Mouse (Mus musculus): ENCODE measurements around the gene Rara. TPM values are rescaled to one million over a fixed set of nuclear protein-coding genes. Genes with fewer than 3 reads are reported as not detected.
"Not testable (repeated sequence)": the region's sequence is repeated elsewhere in the genome, so short reads cannot be mapped to it uniquely, and the experiment has no call there.

Rara gene
- polyA plus RNA-seq, 1 experiment from 2014 or later = 49.8 TPM

GRCm38 (mm10) chr11:98922851-98923711, 4.5 kb upstream of the Rara start:
- peaks cover 26% of the 10 kb centered on the region for H3K36me3 ChIP-seq
- H3K4me3 ChIP-seq, H3K9me3 ChIP-seq, H3K9ac ChIP-seq, H3K27me3 ChIP-seq: not testable (repeated sequence)
- H3K4me2 ChIP-seq (replicated peaks) = peak overlapping the region; percentile 49
- ATAC-seq (ENCODE audit: low FRiP score, low read depth) = peak; percentile 72
- peak overlapping the region; percentile 94 for H3K27ac ChIP-seq
- WGBS = 11% methylated on average over 16 of the region's 16 CpGs
- peaks cover 68% of the 10 kb centered on the region for H3K4me1 ChIP-seq

- Histone ChIP-seq H3K9ac (no peak overlapping the region), H3K36me3 (peaks cover 10% of the 10 kb centered on the region), H3K27me3 (no peaks in the 10 kb centered on the region), H3K27ac (peak overlapping the region; percentile 94), H3K9me3 (no peaks in the 10 kb centered on the region), H3K4me1 (peaks cover 78% of the 10 kb centered on the region), H3K4me2 (replicated peaks) (peak overlapping the region; percentile 58), H3K4me3 (no peak overlapping the region)
- 16% methylated on average over 5 of the region's 5 CpGs for WGBS
- no peak for ATAC-seq (ENCODE audit: low FRiP score, low read depth)
Measured at GRCm38 (mm10) chr11:98924633-98925175, 2.9 kb upstream of the Rara start.

GRCm38 (mm10) chr11:98925265-98925721, 2.3 kb upstream of the Rara start:
- 3% methylated on average over 10 of the region's 10 CpGs for WGBS
- H3K36me3 ChIP-seq = peaks cover 6% of the 10 kb centered on the region
- H3K9ac ChIP-seq = peak overlapping the region; percentile 50; the same call in 1 of the 2 replicates
- H3K27me3 ChIP-seq = no peaks in the 10 kb centered on the region
- peak overlapping the region; percentile 9; the same call in 1 of the 2 replicates for H3K4me3 ChIP-seq
- H3K4me2 ChIP-seq (replicated peaks) = peak overlapping the region; percentile 58
- ATAC-seq (ENCODE audit: low FRiP score, low read depth) = peak; percentile 21; the same call in 1 of the 2 replicates
- H3K9me3 ChIP-seq = no peaks in the 10 kb centered on the region
- H3K4me1 ChIP-seq = peaks cover 84% of the 10 kb centered on the region
- H3K27ac ChIP-seq = peak overlapping the region; percentile 94

- H3K4me3 ChIP-seq = peak overlapping the region; percentile 9; the same call in 1 of the 2 replicates
- H3K36me3 ChIP-seq = peaks cover 4% of the 10 kb centered on the region
- no peaks in the 10 kb centered on the region for H3K27me3 ChIP-seq
- H3K9me3 ChIP-seq = no peaks in the 10 kb centered on the region
- peak overlapping the region; percentile 50 for H3K9ac ChIP-seq
- H3K27ac ChIP-seq = peak overlapping the region; percentile 94
- WGBS = 3% methylated on average over 12 of the region's 12 CpGs
- peaks cover 90% of the 10 kb centered on the region for H3K4me1 ChIP-seq
- H3K4me2 ChIP-seq (replicated peaks) = peak overlapping the region; percentile 58
- peak; percentile 43 for ATAC-seq (ENCODE audit: low FRiP score, low read depth)
Measured at GRCm38 (mm10) chr11:98925868-98926311, 1.7 kb upstream of the Rara start.

GRCm38 (mm10) chr11:98926553-98926952, 1.1 kb upstream of the Rara start:
- H3K36me3 ChIP-seq = no peaks in the 10 kb centered on the region
- no peaks in the 10 kb centered on the region for H3K27me3 ChIP-seq
- H3K9ac ChIP-seq = peak overlapping the region; percentile 50
- peak overlapping the region; percentile 94 for H3K27ac ChIP-seq
- H3K4me2 ChIP-seq (replicated peaks) = peak overlapping the region; percentile 58
- H3K4me1 ChIP-seq = peaks cover 96% of the 10 kb centered on the region
- 55% methylated on average over 7 of the region's 7 CpGs for WGBS
- no peak overlapping the region for H3K4me3 ChIP-seq
- no peaks in the 10 kb centered on the region for H3K9me3 ChIP-seq
- no peak for ATAC-seq (ENCODE audit: low FRiP score, low read depth)

- Histone ChIP-seq H3K4me1 (peaks cover 98% of the 10 kb centered on the region), H3K4me2 (replicated peaks) (peak overlapping the region; percentile 94), H3K27ac (peak overlapping the region; percentile 91), H3K9ac (peak overlapping the region; percentile 88), H3K4me3 (peak overlapping the region; percentile 70), H3K27me3 (no peaks in the 10 kb centered on the region), H3K9me3 (no peaks in the 10 kb centered on the region), H3K36me3 (no peaks in the 10 kb centered on the region)
- 6% methylated on average over 12 of the region's 12 CpGs for WGBS
- ATAC-seq (ENCODE audit: low FRiP score, low read depth) = no peak
Measured at GRCm38 (mm10) chr11:98928186-98928893, 722 bp downstream of the Rara start.

GRCm38 (mm10) chr11:98929503-98929902, 1.9 kb downstream of the Rara start:
- ATAC-seq (ENCODE audit: low FRiP score, low read depth) = no peak
- H3K9me3 ChIP-seq = no peaks in the 10 kb centered on the region
- H3K4me2 ChIP-seq (replicated peaks) = peak overlapping the region; percentile 94
- peak overlapping the region; percentile 70 for H3K4me3 ChIP-seq
- no peaks in the 10 kb centered on the region for H3K27me3 ChIP-seq
- H3K4me1 ChIP-seq = peaks cover 98% of the 10 kb centered on the region
- H3K9ac ChIP-seq = peak overlapping the region; percentile 88
- H3K36me3 ChIP-seq = no peaks in the 10 kb centered on the region
- WGBS = 11% methylated on average over 9 of the region's 9 CpGs
- H3K27ac ChIP-seq = peak overlapping the region; percentile 91

GRCm38 (mm10) chr11:98930127-98930601, 2.5 kb downstream of the Rara start:
- peaks cover 5% of the 10 kb centered on the region for H3K36me3 ChIP-seq
- H3K4me3 ChIP-seq = peak overlapping the region; percentile 70
- H3K27ac ChIP-seq = peak overlapping the region; percentile 91
- H3K27me3 ChIP-seq = no peaks in the 10 kb centered on the region
- no peak for ATAC-seq (ENCODE audit: low FRiP score, low read depth)
- peak overlapping the region; percentile 88 for H3K9ac ChIP-seq
- WGBS = 25% methylated on average over 7 of the region's 7 CpGs
- H3K4me1 ChIP-seq = peaks cover 98% of the 10 kb centered on the region
- H3K9me3 ChIP-seq = no peaks in the 10 kb centered on the region
- H3K4me2 ChIP-seq (replicated peaks) = peak overlapping the region; percentile 94

GRCm38 (mm10) chr11:98930773-98931512, 3.3 kb downstream of the Rara start:
- Histone ChIP-seq H3K27ac (peak overlapping the region; percentile 91), H3K9ac (peak overlapping the region; percentile 88), H3K36me3 (peaks cover 9% of the 10 kb centered on the region), H3K9me3 (no peaks in the 10 kb centered on the region), H3K4me1 (peaks cover 97% of the 10 kb centered on the region), H3K27me3 (no peaks in the 10 kb centered on the region), H3K4me2 (replicated peaks) (peak overlapping the region; percentile 94), H3K4me3 (peak overlapping the region; percentile 70)
- ATAC-seq (ENCODE audit: low FRiP score, low read depth) = no peak
- 20% methylated on average over 10 of the region's 10 CpGs for WGBS

- H3K9ac ChIP-seq = peak overlapping the region; percentile 55
- H3K9me3 ChIP-seq = no peaks in the 10 kb centered on the region
- H3K4me3 ChIP-seq = peak overlapping the region; percentile 70; the same call in 1 of the 2 replicates
- H3K27me3 ChIP-seq = no peaks in the 10 kb centered on the region
- WGBS = 14% methylated on average over 7 of the region's 7 CpGs
- peaks cover 9% of the 10 kb centered on the region for H3K36me3 ChIP-seq
- H3K27ac ChIP-seq = peak overlapping the region; percentile 91
- no peak for ATAC-seq (ENCODE audit: low FRiP score, low read depth)
- peaks cover 97% of the 10 kb centered on the region for H3K4me1 ChIP-seq
- H3K4me2 ChIP-seq (replicated peaks) = peak overlapping the region; percentile 94
Measured at GRCm38 (mm10) chr11:98931513-98932292, 4.1 kb downstream of the Rara start.
